Mouse (Mus musculus): ENCODE results near the gene Kdm4c. TPM values are rescaled to one million over a fixed set of nuclear protein-coding genes. Genes with fewer than 3 reads are reported as not detected.

Kdm4c gene
- polyA plus RNA-seq, 1 experiment: 4.8 TPM

GRCm38 (mm10) chr4:74315388-74315787, 73.1 kb downstream of the Kdm4c start:
- Histone ChIP-seq H3ac (ENCODE audit: control insufficient read depth, insufficient read length) (no peak overlapping the region), H3K4me2 (ENCODE audit: low read depth) (no peak overlapping the region), H3K4me3 (no peak overlapping the region), H3K27me3 (ENCODE audit: control insufficient read depth, insufficient read depth, insufficient read length) (no peaks in the 10 kb centered on the region), H3K79me2 (ENCODE audit: control insufficient read depth, insufficient read depth) (no peaks in the 10 kb centered on the region), H3K36me3 (ENCODE audit: control insufficient read depth, insufficient read depth) (peaks cover 17% of the 10 kb centered on the region)
- TF ChIP-seq MYOD1 (IDR thresholded peaks at IDR 0.05; ENCODE audit: control insufficient read depth in 1 of 3, insufficient read length in 2 of 3, low read depth in 2 of 3): no peak
- TF ChIP-seq TCF3 (IDR thresholded peaks at IDR 0.05; ENCODE audit: insufficient read length, low read depth): no peak
- TF ChIP-seq USF1 (IDR thresholded peaks at IDR 0.05; ENCODE audit: low read depth): no peak
- no peak for TF ChIP-seq POLR2A (IDR thresholded peaks at IDR 0.05; ENCODE audit: insufficient read length, low read depth)
- TF ChIP-seq TCF12 (IDR thresholded peaks at IDR 0.05; ENCODE audit: insufficient read depth, poor library complexity, severe bottlenecking): no peak
- TF ChIP-seq SRF (IDR thresholded peaks at IDR 0.05; ENCODE audit: control insufficient read depth, insufficient read length, low read depth): no peak
- TF ChIP-seq MAX (IDR thresholded peaks at IDR 0.05; ENCODE audit: low read depth): no peak
- no peak for TF ChIP-seq REST (IDR thresholded peaks at IDR 0.05; ENCODE audit: insufficient read depth, insufficient read length)

- no peak overlapping the region for H3K4me2 ChIP-seq (ENCODE audit: low read depth)
- no peak for TF ChIP-seq POLR2AphosphoS2 (IDR thresholded peaks at IDR 0.05; ENCODE audit: insufficient read length, low read depth)
- no peaks in the 10 kb centered on the region for H3K79me2 ChIP-seq (ENCODE audit: control insufficient read depth, insufficient read depth)
- peaks cover 18% of the 10 kb centered on the region for H3K36me3 ChIP-seq (ENCODE audit: control insufficient read depth, insufficient read depth)
- H3ac ChIP-seq (ENCODE audit: control insufficient read depth, insufficient read length): no peak overlapping the region
- no peaks in the 10 kb centered on the region for H3K27me3 ChIP-seq (ENCODE audit: control insufficient read depth, insufficient read depth, insufficient read length)
- H3K4me3 ChIP-seq: no peak overlapping the region
Measured at GRCm38 (mm10) chr4:74319313-74319712, 77.0 kb downstream of the Kdm4c start.

GRCm38 (mm10) chr4:74357479-74357878, 115.2 kb downstream of the Kdm4c start:
- Histone ChIP-seq H3K4me3 (no peak overlapping the region), H3ac (ENCODE audit: control insufficient read depth, insufficient read length) (no peak overlapping the region), H3K27me3 (ENCODE audit: control insufficient read depth, insufficient read depth, insufficient read length) (no peaks in the 10 kb centered on the region), H3K79me2 (ENCODE audit: control insufficient read depth, insufficient read depth) (no peaks in the 10 kb centered on the region), H3K4me2 (ENCODE audit: low read depth) (no peak overlapping the region), H3K36me3 (ENCODE audit: control insufficient read depth, insufficient read depth) (peaks cover 33% of the 10 kb centered on the region)
- TF ChIP-seq MYOD1 (IDR thresholded peaks at IDR 0.05; ENCODE audit: control insufficient read depth in 1 of 3, insufficient read length in 2 of 3, low read depth in 2 of 3) (no peak), TCF3 (IDR thresholded peaks at IDR 0.05; ENCODE audit: insufficient read length, low read depth) (no peak), E2F4 (IDR thresholded peaks at IDR 0.05; ENCODE audit: insufficient read depth) (no peak), CEBPB (IDR thresholded peaks at IDR 0.05; ENCODE audit: insufficient read depth, poor library complexity, severe bottlenecking) (no peak), MAX (IDR thresholded peaks at IDR 0.05; ENCODE audit: low read depth) (no peak), POLR2AphosphoS2 (IDR thresholded peaks at IDR 0.05; ENCODE audit: insufficient read length, low read depth) (no peak), MYOG (IDR thresholded peaks at IDR 0.05; ENCODE audit: control insufficient read depth in 1 of 3, insufficient read depth in 1 of 3, insufficient read length in 2 of 3, low read depth in 2 of 3) (no peak), USF1 (IDR thresholded peaks at IDR 0.05; ENCODE audit: low read depth) (no peak), REST (IDR thresholded peaks at IDR 0.05; ENCODE audit: insufficient read depth, insufficient read length) (no peak), TCF12 (IDR thresholded peaks at IDR 0.05; ENCODE audit: insufficient read depth, poor library complexity, severe bottlenecking) (no peak), POLR2A (IDR thresholded peaks at IDR 0.05; ENCODE audit: insufficient read length, low read depth) (no peak), SRF (IDR thresholded peaks at IDR 0.05; ENCODE audit: control insufficient read depth, insufficient read length, low read depth) (no peak)

DNA sequence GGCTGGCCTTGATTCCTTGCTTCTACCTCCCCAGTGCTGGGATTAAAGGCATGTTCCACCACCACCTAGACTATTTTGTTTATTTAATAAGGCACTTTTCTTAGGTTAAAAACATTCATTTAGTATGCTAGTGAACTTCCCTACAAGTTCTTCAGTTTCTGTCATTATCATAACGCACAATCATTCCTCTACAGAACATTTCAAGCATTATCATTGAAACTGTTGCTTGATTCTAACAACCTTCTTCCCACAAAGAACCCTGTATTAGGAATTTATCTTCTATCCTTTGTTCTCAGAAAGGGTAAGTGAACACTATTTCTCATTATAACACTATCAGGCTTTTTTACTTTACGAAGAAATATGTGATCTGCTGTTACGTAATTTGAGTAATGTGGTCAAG, 118.0 kb downstream of the Kdm4c start:
- no peaks in the 10 kb centered on the region for H3K79me2 ChIP-seq (ENCODE audit: control insufficient read depth, insufficient read depth)
- no peak overlapping the region for H3K4me3 ChIP-seq
- no peak for TF ChIP-seq SRF (IDR thresholded peaks at IDR 0.05; ENCODE audit: control insufficient read depth, insufficient read length, low read depth)
- TF ChIP-seq POLR2AphosphoS2 (IDR thresholded peaks at IDR 0.05; ENCODE audit: insufficient read length, low read depth): no peak
- TF ChIP-seq MYOD1 (IDR thresholded peaks at IDR 0.05; ENCODE audit: control insufficient read depth in 1 of 3, insufficient read length in 2 of 3, low read depth in 2 of 3): no peak
- no peak for TF ChIP-seq POLR2A (IDR thresholded peaks at IDR 0.05; ENCODE audit: insufficient read length, low read depth)
- TF ChIP-seq E2F4 (IDR thresholded peaks at IDR 0.05; ENCODE audit: insufficient read depth): no peak
- no peak for TF ChIP-seq CEBPB (IDR thresholded peaks at IDR 0.05; ENCODE audit: insufficient read depth, poor library complexity, severe bottlenecking)
- TF ChIP-seq TCF12 (IDR thresholded peaks at IDR 0.05; ENCODE audit: insufficient read depth, poor library complexity, severe bottlenecking): no peak
- TF ChIP-seq MAX (IDR thresholded peaks at IDR 0.05; ENCODE audit: low read depth): no peak
- no peak for TF ChIP-seq REST (IDR thresholded peaks at IDR 0.05; ENCODE audit: insufficient read depth, insufficient read length)
- TF ChIP-seq TCF3 (IDR thresholded peaks at IDR 0.05; ENCODE audit: insufficient read length, low read depth): no peak
- no peak for TF ChIP-seq USF1 (IDR thresholded peaks at IDR 0.05; ENCODE audit: low read depth)
- TF ChIP-seq MYOG (IDR thresholded peaks at IDR 0.05; ENCODE audit: control insufficient read depth in 1 of 3, insufficient read depth in 1 of 3, insufficient read length in 2 of 3, low read depth in 2 of 3): no peak
- H3ac ChIP-seq (ENCODE audit: control insufficient read depth, insufficient read length): no peak overlapping the region
- H3K4me2 ChIP-seq (ENCODE audit: low read depth): no peak overlapping the region
- H3K27me3 ChIP-seq (ENCODE audit: control insufficient read depth, insufficient read depth, insufficient read length): no peaks in the 10 kb centered on the region
- peaks cover 30% of the 10 kb centered on the region for H3K36me3 ChIP-seq (ENCODE audit: control insufficient read depth, insufficient read depth)

DNA sequence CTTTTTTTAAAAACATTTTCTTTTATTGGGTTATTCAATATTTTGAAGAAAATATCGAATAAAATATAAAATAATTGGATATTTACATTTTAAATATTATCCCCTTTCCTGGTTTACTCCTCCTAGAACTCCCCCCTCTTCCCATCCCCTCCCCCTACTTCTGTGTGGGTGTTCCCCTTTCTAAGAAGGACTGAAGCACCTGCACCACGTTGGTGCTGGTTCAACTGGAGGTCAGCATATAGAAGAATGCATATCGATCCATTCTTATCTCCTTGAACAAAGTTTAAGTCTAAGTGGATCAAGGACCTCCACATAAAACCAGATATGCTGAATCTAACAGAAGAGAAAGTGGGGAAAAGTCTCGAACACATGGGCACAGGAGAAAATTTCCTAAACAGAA, 144.3 kb downstream of the Kdm4c start:
- peaks cover 7% of the 10 kb centered on the region for H3K36me3 ChIP-seq (ENCODE audit: control insufficient read depth, insufficient read depth)
- H3ac ChIP-seq (ENCODE audit: control insufficient read depth, insufficient read length): no peak overlapping the region
- H3K4me2 ChIP-seq (ENCODE audit: low read depth): no peak overlapping the region
- no peaks in the 10 kb centered on the region for H3K79me2 ChIP-seq (ENCODE audit: control insufficient read depth, insufficient read depth)
- H3K27me3 ChIP-seq (ENCODE audit: control insufficient read depth, insufficient read depth, insufficient read length): no peaks in the 10 kb centered on the region
- no peak for TF ChIP-seq SRF (IDR thresholded peaks at IDR 0.05; ENCODE audit: control insufficient read depth, insufficient read length, low read depth)
- TF ChIP-seq USF1 (IDR thresholded peaks at IDR 0.05; ENCODE audit: low read depth): no peak
- H3K4me3 ChIP-seq: no peak overlapping the region

All from myocyte (in vitro differentiated cells).